Mouse (Mus musculus): ENCODE measurements at regions not wholly inside any gene's neighbourhood (a gene's known extent, or its start where the extent isn't known, plus 50 kb on each side); places are given as distances from the start of the nearest gene placed in this dataset.

- peak; percentile 45 for TF ChIP-seq CTCF (IDR thresholded peaks at IDR 0.05; ENCODE audit: low read depth)
- Histone ChIP-seq H3K4me1 (ENCODE audit: insufficient read depth, low read length) (no peaks in the 10 kb centered on the region), H3K4me3 (ENCODE audit: low read length) (no peak overlapping the region), H3K4me2 (ENCODE audit: low read depth, low read length) (no peak overlapping the region), H3K36me3 (ENCODE audit: insufficient read depth, low read length) (no peaks in the 10 kb centered on the region), H3K9me3 (ENCODE audit: low read length) (no peaks in the 10 kb centered on the region), H3K27me3 (ENCODE audit: insufficient read depth, low read length) (no peaks in the 10 kb centered on the region), H3K27ac (no peak overlapping the region), H3K9ac (replicated peaks; ENCODE audit: low read length) (no peak overlapping the region)
- WGBS, result 44% methylated on average over 1 of the region's 1 CpGs
- ATAC-seq, result no peak
- peak; percentile 43 for DNase-seq (ENCODE audit: low spot score)
These were observed 477.0 kb upstream of the Auts2 start for GRCm38 (mm10) chr5:133020116-133020515.

GRCm38 (mm10) chr5:133010624-133011575 lies 467.8 kb upstream of the Auts2 start:
- Histone ChIP-seq H3K27ac (no peak overlapping the region), H3K9me3 (ENCODE audit: low read length) (no peaks in the 10 kb centered on the region), H3K4me3 (ENCODE audit: low read length) (no peak overlapping the region), H3K36me3 (ENCODE audit: insufficient read depth, low read length) (no peaks in the 10 kb centered on the region), H3K4me2 (ENCODE audit: low read depth, low read length) (no peak overlapping the region), H3K27me3 (ENCODE audit: insufficient read depth, low read length) (no peaks in the 10 kb centered on the region), H3K4me1 (ENCODE audit: insufficient read depth, low read length) (no peaks in the 10 kb centered on the region), H3K9ac (replicated peaks; ENCODE audit: low read length) (no peak overlapping the region)
- DNase-seq (ENCODE audit: low spot score) (peak; percentile 15), ATAC-seq (no peak)
- WGBS, result 64% methylated on average over 14 of the region's 14 CpGs
- TF ChIP-seq CTCF (IDR thresholded peaks at IDR 0.05; ENCODE audit: low read depth), result no peak

- no peak for ATAC-seq
- WGBS, result 91% methylated on average over 7 of the region's 7 CpGs
- TF ChIP-seq CTCF (IDR thresholded peaks at IDR 0.05; ENCODE audit: low read depth), result no peak
These were observed 439.7 kb upstream of the Auts2 start for GRCm38 (mm10) chr5:132982866-132983265.

GRCm38 (mm10) chr5:132979013-132979412 lies 435.9 kb upstream of the Auts2 start:
- Histone ChIP-seq H3K4me3 (ENCODE audit: low read length) (no peak overlapping the region), H3K9me3 (ENCODE audit: low read length) (no peaks in the 10 kb centered on the region), H3K27ac (no peak overlapping the region), H3K36me3 (ENCODE audit: insufficient read depth, low read length) (no peaks in the 10 kb centered on the region), H3K9ac (replicated peaks; ENCODE audit: low read length) (no peak overlapping the region), H3K4me1 (ENCODE audit: insufficient read depth, low read length) (no peaks in the 10 kb centered on the region), H3K27me3 (ENCODE audit: insufficient read depth, low read length) (no peaks in the 10 kb centered on the region), H3K4me2 (ENCODE audit: low read depth, low read length) (no peak overlapping the region)
- no peak for TF ChIP-seq CTCF (IDR thresholded peaks at IDR 0.05; ENCODE audit: low read depth)
- 92% methylated on average over 5 of the region's 5 CpGs for WGBS
- DNase-seq (ENCODE audit: low spot score), result no peak
- no peak for ATAC-seq

More at GRCm38 (mm10) chr5:132982866-132983265, 439.7 kb upstream of the Auts2 start:
- H3K36me3 ChIP-seq (ENCODE audit: insufficient read depth, low read length), result no peaks in the 10 kb centered on the region
- H3K27ac ChIP-seq, result no peak overlapping the region
- H3K9ac ChIP-seq (replicated peaks; ENCODE audit: low read length), result no peak overlapping the region
- no peaks in the 10 kb centered on the region for H3K27me3 ChIP-seq (ENCODE audit: insufficient read depth, low read length)
- H3K9me3 ChIP-seq (ENCODE audit: low read length), result no peaks in the 10 kb centered on the region
- no peak overlapping the region for H3K4me3 ChIP-seq (ENCODE audit: low read length)
- DNase-seq (ENCODE audit: low spot score), result no peak
- H3K4me2 ChIP-seq (ENCODE audit: low read depth, low read length), result no peak overlapping the region
- H3K4me1 ChIP-seq (ENCODE audit: insufficient read depth, low read length), result no peaks in the 10 kb centered on the region

GRCm38 (mm10) chr5:132975303-132975932 lies 432.3 kb upstream of the Auts2 start:
- ATAC-seq (no peak), DNase-seq (ENCODE audit: low spot score) (no peak)
- Histone ChIP-seq H3K4me3 (ENCODE audit: low read length) (no peak overlapping the region), H3K4me2 (ENCODE audit: low read depth, low read length) (no peak overlapping the region), H3K9me3 (ENCODE audit: low read length) (no peaks in the 10 kb centered on the region), H3K4me1 (ENCODE audit: insufficient read depth, low read length) (no peaks in the 10 kb centered on the region), H3K9ac (replicated peaks; ENCODE audit: low read length) (no peak overlapping the region), H3K36me3 (ENCODE audit: insufficient read depth, low read length) (no peaks in the 10 kb centered on the region), H3K27me3 (ENCODE audit: insufficient read depth, low read length) (no peaks in the 10 kb centered on the region), H3K27ac (no peak overlapping the region)
- no peak for TF ChIP-seq CTCF (IDR thresholded peaks at IDR 0.05; ENCODE audit: low read depth)
- 75% methylated on average over 4 of the region's 4 CpGs for WGBS

GRCm38 (mm10) chr5:132974876-132975275 lies 431.7 kb upstream of the Auts2 start:
- Histone ChIP-seq H3K9ac (replicated peaks; ENCODE audit: low read length) (no peak overlapping the region), H3K4me1 (ENCODE audit: insufficient read depth, low read length) (no peaks in the 10 kb centered on the region), H3K9me3 (ENCODE audit: low read length) (no peaks in the 10 kb centered on the region), H3K27ac (no peak overlapping the region), H3K4me3 (ENCODE audit: low read length) (no peak overlapping the region), H3K27me3 (ENCODE audit: insufficient read depth, low read length) (no peaks in the 10 kb centered on the region), H3K36me3 (ENCODE audit: insufficient read depth, low read length) (no peaks in the 10 kb centered on the region), H3K4me2 (ENCODE audit: low read depth, low read length) (no peak overlapping the region)
- ATAC-seq, result no peak
- 25% methylated on average over 3 of the region's 3 CpGs for WGBS
- DNase-seq (ENCODE audit: low spot score), result peak; percentile 39
- no peak for TF ChIP-seq CTCF (IDR thresholded peaks at IDR 0.05; ENCODE audit: low read depth)
